Mouse (Mus musculus) cerebellum, adult 11-12 months (tissue): ENCODE data around the gene Slc12a8.
"Not testable (repeated sequence)": the region's sequence is repeated elsewhere in the genome, so short reads cannot be mapped to it uniquely, and the experiment has no call there.

Source experiments
- DNase-seq: peaks from one replicate; pipeline ENCODE4 v3.0.0; 2022

Slc12a8 gene

DNA sequence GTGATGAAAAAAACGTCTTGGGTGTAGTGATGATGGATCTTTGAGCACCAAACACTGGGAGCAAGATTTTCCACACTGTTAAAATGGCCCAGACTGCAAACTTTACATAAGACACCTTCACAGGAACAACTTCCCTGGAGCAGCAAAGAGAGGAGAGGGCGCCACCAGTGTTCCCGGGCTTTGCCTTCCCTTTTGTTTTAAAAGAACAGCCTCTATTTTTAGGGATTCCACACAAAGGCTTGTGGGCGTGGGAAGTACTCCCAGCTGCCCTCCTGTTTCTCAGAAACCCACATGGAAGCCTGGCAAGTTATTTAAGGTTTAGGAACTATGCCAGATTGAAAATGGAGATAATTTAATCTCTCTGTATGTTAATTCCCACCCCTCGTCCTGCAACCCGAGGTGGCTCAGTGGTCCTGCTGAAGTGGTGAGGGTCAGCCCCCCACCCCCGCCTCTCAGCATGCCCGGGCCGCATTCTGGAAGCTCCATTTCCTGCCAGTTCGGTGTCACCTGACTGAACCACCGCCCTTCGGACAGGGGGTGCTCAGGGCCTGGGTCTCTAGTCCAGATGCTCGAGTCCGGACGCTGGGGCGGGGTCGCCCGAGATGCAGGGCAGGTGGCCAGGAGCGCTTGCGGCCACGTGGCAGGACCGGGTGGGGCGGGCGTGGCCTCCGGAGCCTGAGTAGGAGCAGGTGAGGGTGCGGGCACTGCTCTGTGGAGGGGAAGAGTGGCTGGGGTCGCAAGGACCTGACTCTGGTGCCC, at the start of gene Slc12a8:
TSS of gene Slc12a8 (plus strand) at position 522 of the 759 bp plus-strand sequence.
- peak; percentile 38 for DNase-seq

GRCm38 (mm10) chr16:33467451-33467850, 49.7 kb upstream of the Slc12a8 start:
- DNase-seq, result no peak

GRCm38 (mm10) chr16:33469973-33470372, 47.2 kb upstream of the Slc12a8 start:
- DNase-seq, result no peak

GRCm38 (mm10) chr16:33474381-33474780, 42.7 kb upstream of the Slc12a8 start:
- DNase-seq, result no peak

DNA sequence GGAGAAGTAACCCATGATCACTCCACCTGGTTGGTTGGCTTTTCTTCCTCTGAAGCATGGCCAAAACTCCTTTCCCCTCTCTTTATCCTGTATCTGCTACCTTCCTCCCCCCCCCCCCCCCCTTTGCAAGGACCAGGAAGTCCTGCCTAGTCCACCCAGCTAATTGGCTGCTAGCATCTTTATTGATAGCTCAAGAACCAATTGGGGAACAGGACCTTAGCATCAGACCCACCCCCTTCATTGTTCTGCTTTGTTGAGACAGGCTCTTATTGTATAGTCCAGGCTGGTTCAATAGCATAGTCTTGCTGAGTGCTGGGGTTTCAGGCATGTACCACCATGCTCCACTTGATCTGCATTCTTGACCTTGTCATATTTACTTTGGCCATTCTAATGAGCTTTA, 37.2 kb upstream of the Slc12a8 start:
- DNase-seq, result no peak

DNA sequence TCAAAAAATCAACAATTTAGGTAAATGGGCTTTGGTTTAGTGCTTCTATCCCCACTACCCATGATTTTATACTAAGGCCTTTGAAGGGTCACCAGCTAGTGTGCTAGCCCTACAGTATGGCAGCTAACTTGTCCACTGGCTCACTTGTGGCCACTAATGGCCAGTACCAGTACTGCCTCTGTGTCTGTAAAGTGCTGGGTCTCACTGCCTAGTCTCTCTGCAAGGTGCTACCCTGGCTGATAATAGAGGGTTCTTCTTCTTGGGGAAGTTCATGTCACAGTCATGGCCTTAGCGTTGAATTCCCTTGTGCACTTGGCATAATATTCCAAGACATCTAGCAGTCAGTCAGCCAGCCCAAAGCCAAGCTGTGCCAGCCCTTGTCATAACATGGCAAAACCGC, 36.0 kb upstream of the Slc12a8 start:
- DNase-seq, result no peak

DNA sequence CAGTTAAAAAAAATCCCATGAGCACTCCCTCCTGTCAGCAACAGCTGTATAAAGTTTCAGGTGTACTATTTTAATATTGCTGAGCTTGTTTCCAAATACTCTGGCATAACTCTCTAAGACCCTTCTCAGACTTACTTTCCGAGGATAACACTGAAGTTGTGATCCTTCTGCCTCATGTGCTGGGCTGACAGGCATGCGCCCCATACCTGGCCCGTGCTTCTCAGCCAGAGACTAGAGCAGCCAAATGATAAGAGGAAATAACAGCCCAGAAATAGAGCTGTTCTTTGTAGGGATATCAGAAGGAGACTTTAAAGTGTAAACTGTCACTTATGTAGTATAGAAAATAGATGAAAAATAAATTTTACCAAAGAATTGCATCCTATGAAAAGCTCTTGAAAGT, 34.8 kb upstream of the Slc12a8 start:
- no peak for DNase-seq

DNA sequence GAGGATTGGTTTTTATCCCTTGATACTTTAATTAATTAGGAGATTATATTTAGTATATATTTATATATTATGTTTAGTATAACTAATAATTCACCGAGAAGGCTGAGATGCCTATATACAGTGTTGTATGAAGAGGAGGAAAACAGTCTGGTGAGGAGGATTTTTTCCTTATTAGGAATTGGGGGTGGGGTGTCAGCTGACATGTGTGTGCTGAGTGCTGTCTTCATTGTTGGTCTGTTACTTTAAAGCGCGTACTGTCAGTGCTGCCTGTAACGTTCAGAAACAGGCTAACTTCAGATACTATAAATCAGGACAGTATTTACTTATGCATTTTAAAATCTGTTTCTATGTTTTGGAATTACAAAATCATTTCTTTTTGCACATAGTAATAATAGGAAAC, 29.4 kb upstream of the Slc12a8 start:
- DNase-seq, result no peak

DNA sequence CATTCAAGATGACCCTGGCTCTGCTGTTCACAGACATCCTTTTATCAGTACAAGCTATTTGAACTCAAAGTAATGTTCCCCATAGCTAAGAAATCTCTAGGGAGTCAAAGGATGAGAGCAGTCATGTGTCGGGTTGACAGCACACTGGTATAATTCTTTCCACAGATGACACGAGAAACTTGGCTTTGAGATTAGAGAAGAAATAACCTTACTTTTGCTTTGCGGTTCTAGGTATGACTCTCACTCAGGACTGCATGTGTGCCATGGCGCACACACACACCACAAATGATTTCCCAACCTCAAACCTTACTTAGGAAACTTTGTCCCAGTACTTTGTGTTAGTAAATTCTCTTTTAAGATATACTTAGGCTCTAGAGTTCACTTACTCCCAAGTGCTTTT, 22.8 kb upstream of the Slc12a8 start:
- no peak for DNase-seq

DNA sequence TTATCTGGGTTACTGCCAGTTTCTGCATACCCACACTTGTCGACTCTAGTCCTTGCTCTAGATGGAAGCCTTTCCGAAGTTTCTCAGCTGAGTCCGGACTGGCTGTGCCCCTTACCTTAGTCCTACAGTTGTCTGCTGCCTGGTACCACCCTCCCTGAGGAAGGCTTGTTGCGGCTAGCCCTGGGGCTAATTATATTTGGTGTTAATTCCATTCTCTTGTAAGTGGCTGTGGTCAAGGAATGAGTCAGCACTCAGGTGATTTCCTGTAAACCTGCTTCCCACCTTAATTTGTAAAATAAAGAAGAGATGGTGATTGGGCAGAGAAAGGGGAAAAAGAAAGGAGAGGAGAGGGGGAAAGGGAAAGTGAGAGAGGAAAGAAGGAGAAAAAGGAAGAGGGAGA, 9.0 kb upstream of the Slc12a8 start:
- no peak for DNase-seq

DNA sequence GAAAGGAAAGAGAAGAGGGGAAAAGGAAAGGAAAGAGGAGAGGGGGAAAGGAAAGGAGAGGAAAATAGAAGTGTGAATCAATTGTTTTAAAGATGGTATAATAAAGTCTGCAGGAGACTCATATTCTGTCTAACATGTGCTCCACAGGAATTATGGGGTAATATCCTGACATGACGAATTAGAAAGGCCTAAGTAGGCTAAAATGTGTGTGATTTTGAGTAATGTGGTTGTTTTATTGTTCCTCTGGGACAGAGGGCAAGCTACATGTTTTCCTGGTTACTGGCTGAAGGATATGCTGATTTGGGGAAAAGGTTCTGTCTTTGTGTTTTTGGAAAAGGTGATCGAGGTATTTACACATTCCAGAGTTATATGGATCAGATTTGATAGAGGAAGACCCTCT, 7.9 kb upstream of the Slc12a8 start:
- DNase-seq, result not testable (repeated sequence)

GRCm38 (mm10) chr16:33510856-33511255, 6.3 kb upstream of the Slc12a8 start:
- DNase-seq, result not testable (repeated sequence)

DNA sequence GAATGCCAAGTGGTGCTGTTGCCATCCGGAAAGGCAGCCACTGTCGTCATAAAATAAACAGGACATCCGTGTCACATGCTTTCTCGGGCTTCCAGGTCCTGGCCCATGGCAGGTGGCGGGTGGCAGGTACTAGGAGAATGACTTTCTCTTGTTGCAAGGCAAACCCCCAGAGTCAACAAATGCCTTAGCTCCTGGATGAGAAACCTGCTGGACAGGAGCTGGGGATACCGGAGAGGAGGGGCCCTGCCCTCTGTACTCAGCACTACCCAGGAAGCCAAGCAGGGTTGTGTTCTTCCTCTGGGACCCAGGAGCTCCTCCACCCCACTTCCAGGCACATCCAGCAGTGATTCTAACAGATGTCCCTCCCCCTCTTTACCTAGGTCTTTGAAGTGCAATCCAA, 4.6 kb upstream of the Slc12a8 start:
- no peak for DNase-seq

DNA sequence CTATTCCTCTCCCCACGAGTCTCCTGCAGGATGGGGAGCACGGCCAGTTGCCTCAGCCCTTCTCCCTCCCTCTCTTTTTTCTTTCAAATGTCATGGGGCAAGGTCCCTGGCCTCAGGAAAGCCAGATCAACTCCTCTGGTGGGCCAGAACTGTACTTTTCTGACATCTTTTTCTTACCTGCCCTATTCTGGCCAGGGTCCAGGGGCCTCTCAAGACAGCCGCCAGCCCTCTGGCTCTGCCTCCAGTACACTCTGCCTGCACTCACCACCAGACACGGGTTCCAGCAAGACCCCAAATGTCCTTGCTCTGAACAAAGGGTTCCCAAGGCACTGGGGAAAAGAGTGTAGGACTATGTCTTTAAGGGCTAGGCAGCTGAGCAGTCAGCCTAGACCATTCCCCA, 499 bp downstream of the Slc12a8 start:
- DNase-seq, result peak; percentile 20

- DNase-seq, result peak; percentile 14
Measured at GRCm38 (mm10) chr16:33518236-33518635, 1.1 kb downstream of the Slc12a8 start.

DNA sequence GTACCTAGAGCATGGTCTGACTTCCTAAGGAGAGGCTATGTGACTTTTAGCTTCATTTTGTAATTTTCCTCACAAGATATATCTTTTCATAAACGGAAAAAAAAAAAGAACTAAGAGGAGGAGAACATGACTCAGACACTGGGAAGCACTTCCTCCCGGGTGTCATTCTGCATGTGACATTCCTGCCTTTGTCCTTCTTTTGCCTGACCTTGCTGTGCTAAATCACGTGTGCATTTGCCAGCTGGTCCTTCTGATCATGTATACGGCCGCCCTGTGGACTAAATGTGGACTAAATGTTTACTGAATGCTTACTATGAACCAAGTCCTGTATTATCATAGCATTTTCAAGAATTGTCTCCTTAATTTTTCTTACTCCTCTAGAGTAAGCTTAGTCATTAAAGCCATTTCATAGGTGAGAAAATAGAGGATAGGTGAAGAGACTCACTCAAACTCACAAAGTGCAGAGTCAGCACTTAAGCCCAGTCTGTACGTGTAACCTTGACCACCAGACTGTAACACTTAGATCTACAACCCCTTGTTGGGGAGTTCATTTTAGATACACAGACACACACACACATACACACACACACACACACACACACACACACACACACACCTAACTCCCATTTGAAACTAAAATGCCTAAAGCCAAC, 2.9 kb downstream of the Slc12a8 start:
- DNase-seq, result no peak

- DNase-seq, result no peak
Measured at GRCm38 (mm10) chr16:33522516-33522915, 5.4 kb downstream of the Slc12a8 start.

GRCm38 (mm10) chr16:33523571-33523970, 6.4 kb downstream of the Slc12a8 start:
- no peak for DNase-seq

DNA sequence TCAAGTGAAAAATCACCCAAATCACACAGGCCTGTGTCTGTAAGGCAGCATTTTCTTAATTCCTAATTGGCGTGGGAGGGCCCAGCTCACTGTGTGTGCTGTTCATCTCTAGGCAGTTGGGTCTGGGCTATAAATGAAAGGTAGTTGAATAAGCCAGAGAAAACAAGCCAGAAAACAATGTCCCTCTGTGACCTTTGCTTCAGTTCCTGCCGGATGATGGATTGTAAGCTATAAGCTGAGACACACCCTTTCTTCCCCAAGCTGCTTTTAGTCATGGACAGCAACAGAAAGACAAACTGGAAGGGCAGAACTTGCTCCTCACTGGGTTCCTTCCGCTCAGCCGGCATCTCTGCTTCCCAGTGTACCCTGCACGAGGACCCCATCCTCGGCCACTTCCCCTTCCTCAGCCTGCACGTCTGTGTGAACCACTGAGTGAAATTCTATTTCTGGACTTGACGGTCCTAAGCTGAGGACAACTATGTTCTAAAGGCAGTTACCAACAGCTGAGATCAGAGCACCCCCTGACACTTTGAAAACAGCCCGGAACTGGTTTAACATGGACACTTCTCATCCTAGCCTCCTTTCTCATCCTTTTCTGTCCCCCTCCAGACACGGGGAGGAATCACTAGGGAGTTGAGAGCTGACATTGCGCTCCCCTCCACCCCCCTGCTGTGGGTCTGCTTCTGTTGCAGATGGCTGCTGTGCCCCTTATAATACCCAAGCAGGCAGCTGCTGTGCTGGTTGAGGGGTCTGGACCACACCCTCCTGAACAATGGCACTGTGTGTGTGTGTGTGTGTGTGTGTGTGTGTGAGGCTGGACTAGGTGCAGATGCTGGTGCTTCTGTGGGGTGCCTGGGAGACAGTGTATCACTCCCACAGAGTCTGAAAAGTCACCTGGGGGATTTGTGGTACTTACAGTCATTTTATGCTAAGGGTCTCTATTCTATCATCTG, 12.7 kb downstream of the Slc12a8 start:
- DNase-seq, result no peak

DNA sequence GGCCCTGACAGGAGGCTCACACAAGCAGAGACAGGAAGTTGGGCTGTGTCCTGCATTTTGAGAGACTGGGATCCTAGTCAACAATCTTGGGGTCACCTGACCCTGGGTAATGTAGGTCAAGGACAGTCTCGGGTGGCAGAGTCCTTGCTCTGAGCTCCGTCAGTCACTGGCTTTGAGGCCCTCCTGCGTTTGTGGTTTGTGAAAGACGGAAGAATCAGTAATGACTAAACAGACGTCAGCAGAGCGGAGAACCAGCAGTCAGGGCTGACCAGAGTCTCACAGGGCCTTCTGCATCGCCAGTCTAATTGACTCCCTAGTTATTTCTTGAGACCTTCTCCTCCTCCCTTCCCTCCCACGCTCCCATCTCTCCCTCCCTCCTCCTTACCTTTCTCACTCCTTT, 14.1 kb downstream of the Slc12a8 start:
- no peak for DNase-seq

- DNase-seq, result no peak
Measured at GRCm38 (mm10) chr16:33536456-33536855, 19.3 kb downstream of the Slc12a8 start.

DNA sequence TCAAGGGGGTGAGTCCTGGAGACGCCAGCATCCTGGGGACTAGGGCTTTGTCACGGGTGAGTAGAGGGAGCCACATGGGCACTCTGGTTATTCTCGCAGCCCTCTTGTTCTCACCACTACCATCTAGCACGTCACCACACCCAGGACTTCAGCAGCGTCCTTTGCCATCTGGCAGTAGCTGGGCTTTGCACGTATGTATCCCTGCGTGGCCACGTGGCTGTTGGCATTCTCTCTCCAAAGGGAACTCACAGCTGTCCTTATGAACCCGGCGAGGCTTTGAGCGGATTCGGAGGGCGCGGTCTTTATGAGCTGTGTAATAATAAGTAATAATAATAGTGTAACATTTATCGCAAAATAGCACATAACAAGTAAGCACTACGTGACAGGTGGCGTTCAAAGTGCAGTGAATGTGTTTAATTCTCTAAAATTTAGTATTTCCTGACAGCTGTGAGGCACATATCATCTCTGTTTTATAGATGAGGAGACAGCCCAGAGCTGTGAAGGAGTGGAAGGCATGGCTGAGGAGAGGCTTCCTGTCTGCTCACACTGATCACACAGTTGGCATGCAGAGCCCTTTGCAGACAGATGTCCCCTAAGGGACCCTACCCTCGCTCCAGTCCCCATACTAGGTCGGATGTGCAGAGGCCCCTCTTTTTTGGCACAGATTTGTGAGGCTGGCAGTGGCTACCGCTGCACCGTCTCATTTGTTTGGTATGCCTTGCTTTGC, 20.5 kb downstream of the Slc12a8 start:
- DNase-seq, result no peak

DNA sequence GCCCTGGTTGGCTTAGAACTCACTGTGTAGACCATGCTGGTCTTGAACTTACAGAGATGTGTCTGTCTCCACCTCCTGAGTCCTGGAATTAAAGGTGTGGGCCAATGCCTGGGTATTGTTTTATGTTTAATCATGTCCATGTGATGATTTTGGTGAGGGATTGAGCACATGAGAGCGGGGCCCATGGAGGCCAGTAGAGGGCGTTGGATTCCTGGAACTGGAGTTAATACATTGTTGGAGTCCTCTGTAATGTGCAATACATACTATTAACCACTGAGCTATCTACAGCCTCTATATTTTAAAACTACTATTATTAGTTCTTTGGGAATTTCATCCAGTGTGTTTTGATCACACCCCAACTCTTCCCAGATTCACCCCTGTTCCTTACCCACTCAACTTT, 27.2 kb downstream of the Slc12a8 start:
- no peak for DNase-seq
